Mouse (Mus musculus) heart, adult 18-20 months (tissue): ENCODE measurements around the gene Scgb1a1. TPM values are rescaled to one million over a fixed set of nuclear protein-coding genes. Genes with fewer than 3 reads are reported as not detected.

Source experiments
- DNase-seq, 2 experiments: peaks; one replicate each; pipeline ENCODE4 v3.0.0; 2021 to 2022; ENCODE audit warnings: mixed read lengths in 1 of 2
- total RNA-seq, 2 experiments: library from RNA; stranded (reverse); gene quantifications; 2 replicates each; pipeline ENCODE4 v1.2.3; 2021

The Scgb1a1 gene
- total RNA-seq, 2 experiments from 2014 or later: 80.4 TPM; not detected in 1

DNA sequence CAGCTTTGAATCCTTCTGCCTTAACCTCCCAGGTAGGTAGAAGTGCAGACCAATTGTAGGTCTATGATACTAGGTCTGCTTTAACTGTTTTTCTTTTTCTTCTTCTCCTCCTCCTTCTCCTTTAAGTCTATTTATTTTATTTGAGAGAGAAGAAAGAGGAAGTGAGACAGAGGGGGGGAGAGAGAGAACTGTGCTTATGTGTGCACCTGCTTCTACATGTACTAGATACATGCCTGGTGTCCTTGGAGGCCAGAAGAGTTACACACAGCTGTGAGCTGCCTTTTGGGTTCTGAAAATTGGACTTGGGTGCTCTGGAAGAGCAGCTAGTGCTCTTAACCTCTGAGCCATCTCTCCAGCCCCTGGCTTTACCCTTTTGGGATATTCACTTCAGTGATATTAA lies 46.7 kb downstream of the Scgb1a1 start:
- no peak for DNase-seq

DNA sequence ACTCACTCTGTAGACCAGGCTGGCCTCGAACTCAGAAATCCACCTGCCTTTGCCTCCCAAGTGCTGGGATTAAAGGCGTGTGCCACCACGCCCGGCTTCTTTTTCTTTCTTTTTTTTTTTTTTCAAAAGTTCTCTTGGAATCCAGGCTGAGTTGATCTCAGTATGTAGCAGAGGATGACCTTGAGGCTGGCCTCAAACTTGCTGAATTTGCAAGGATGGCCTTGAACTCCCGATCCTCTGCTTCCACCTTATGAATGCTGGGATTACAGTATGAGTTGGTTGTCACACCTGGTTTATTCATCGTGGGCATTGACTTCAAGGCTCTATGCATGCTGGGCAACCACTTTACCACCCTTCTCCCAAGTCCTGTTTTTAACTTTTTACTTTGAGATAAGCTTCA lies 47.1 kb downstream of the Scgb1a1 start:
- no peak for DNase-seq

- no peak for DNase-seq
These were observed 47.8 kb downstream of the Scgb1a1 start for GRCm38 (mm10) chr19:9039928-9040327.

DNA sequence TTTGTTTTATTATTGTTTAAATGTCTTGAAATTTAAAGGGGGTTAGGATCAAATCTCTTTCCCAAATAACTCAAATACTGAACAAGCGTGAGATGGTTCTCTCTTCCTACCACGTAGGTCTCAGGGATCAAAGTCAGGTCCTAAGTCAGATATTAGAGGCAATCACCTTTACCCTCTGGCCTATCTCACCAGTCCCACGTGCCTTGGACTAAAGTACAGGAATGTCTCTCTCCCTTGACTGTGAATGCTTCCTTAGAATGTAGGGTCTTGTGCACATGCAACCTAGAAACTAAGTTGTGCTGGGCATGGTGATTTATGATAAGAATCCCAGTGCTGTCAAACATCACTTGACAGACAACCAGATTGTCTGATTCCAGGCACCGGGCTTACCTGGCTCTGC lies 48.5 kb downstream of the Scgb1a1 start:
- no peak for DNase-seq

DNA sequence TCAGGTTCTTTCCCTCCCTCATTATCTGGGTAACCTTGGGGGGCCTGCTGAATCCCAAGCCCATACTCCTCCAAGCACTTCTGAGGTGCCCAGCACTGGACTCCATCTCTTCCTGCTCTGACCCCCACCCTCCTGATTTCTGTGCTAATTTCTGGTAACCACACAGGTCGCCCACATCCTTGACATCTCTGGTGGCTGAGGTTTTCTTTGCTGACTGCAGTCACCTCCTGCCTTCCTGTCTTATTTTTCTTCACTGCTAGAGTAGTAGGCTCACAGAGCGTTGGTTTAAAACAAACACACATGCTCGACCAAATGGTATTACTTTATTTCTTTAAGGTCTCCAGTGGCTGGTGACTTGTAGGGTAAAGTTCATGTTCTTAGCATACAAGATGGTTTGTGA lies 49.6 kb downstream of the Scgb1a1 start:
- no peak for DNase-seq

DNA sequence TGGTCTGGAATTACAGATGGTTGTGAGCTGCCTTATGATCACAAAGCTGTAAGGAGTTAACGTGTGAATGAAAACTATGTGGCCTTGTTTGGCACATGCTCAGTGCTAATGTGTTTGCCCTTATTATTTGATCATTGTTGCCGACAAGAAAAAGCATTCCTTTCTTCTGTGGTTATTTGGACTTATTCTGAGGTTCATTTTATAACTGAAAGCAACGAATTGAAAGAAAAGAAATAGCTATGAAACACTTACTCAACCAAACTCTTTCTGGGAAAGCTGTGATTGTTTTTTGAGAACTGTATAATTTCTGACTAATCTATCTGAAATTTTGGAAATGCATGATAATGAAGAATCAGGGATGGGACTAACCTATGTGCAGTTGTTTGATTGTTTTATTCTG lies 52.7 kb downstream of the Scgb1a1 start:
- no peak for DNase-seq

DNA sequence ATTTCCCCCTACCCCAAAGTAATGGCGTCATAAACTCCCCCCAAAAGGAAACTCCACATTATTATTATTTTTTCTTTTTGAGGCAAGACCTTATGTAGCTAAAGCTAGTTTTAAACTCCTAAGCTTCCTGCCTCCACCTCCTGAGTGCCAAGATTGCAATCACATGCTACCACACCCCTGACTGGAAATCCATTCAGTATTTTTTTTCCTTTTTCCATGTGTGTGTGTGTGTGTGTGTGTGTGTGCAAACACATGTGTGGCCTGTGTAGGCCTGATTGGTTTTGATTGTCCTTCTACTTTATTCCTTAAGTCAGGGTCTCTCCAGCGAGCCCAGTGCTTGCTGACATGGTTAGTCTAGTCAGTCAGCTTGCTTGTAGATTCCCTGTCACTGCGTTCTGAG lies 53.3 kb downstream of the Scgb1a1 start:
- peak in 1 of 2 experiments; percentile 51 for DNase-seq

Other genes starting within 250 kb of the Scgb1a1 start
- not detected for gene Gng3, start 248.8 kb downstream of the Scgb1a1 start, total RNA-seq
- gene Lrrn4cl, start 237.2 kb downstream of the Scgb1a1 start, total RNA-seq: 1 to 10 TPM; 2.3 to 3.6 TPM
- gene Ubxn1, start 216.5 kb downstream of the Scgb1a1 start, total RNA-seq: 100 to 1,000 TPM; 125 to 132 TPM
- 10 to 100 TPM; 55.9 to 62.8 TPM for gene Uqcc3, start 207.0 kb downstream of the Scgb1a1 start, total RNA-seq
- 1 to 10 TPM; 1.6 to 3.8 TPM for gene Lbhd1, start 204.2 kb downstream of the Scgb1a1 start, total RNA-seq
- gene Gm49403, start 204.0 kb downstream of the Scgb1a1 start, total RNA-seq: not detected
- gene 1810009A15Rik, start 199.1 kb downstream of the Scgb1a1 start, total RNA-seq: 10 to 100 TPM; 19.1 to 20.1 TPM
- 1 to 10 TPM in 1 of 2 experiments, not detected in 1; 3.4 TPM for gene Gm49416, start 199.0 kb downstream of the Scgb1a1 start, total RNA-seq
- 10 to 100 TPM; 11.2 to 11.5 TPM for gene Ints5, start 195.0 kb downstream of the Scgb1a1 start, total RNA-seq
- gene Ganab, start 189.9 kb downstream of the Scgb1a1 start, total RNA-seq: 10 to 100 TPM; 45.0 to 52.1 TPM
- gene B3gat3, start 167.6 kb downstream of the Scgb1a1 start, total RNA-seq: 10 to 100 TPM; 38.0 to 38.7 TPM
- gene Rom1, start 158.6 kb downstream of the Scgb1a1 start, total RNA-seq: 10 to 100 TPM; 25.7 to 34.7 TPM
- gene Eml3, start 158.4 kb downstream of the Scgb1a1 start, total RNA-seq: 1 to 10 TPM; 5.7 to 7.6 TPM
- 10 to 100 TPM; 28.8 to 30.1 TPM for gene Mta2, start 146.1 kb downstream of the Scgb1a1 start, total RNA-seq
- gene Tut1, start 134.1 kb downstream of the Scgb1a1 start, total RNA-seq: 1 to 10 TPM; 8.2 to 9.5 TPM
- 100 to 1,000 TPM; 239 to 257 TPM for gene Eef1g, start 120.9 kb downstream of the Scgb1a1 start, total RNA-seq
- 100 to 1,000 TPM; 341 to 356 TPM for gene Ahnak, start 98.7 kb downstream of the Scgb1a1 start, total RNA-seq
- gene Asrgl1, start 47.7 kb upstream of the Scgb1a1 start, total RNA-seq: 10 to 100 TPM; 33.8 to 36.0 TPM